Mouse (Mus musculus): ENCODE results near the gene Spsb1. TPM values are rescaled to one million over a fixed set of nuclear protein-coding genes. Genes with fewer than 3 reads are reported as not detected.

Spsb1 gene
- polyA plus RNA-seq (2012; rRNA removed): 7.3 and 14.2 TPM in 2 replicates

GRCm38 (mm10) chr4:149954893-149955439 is at the start of gene Spsb1:
TSS of gene Spsb1 (minus strand) at chr4:149955043.

Other genes with a start within 250 kb of the Spsb1 start
- gene Tmem201, start 217.0 kb downstream of the Spsb1 start, polyA plus RNA-seq (2012; rRNA removed): 46.6 and 58.3 TPM in 2 replicates
- 7.5 and 9.7 TPM in 2 replicates for gene Slc25a33, start 180.8 kb downstream of the Spsb1 start, polyA plus RNA-seq (2012; rRNA removed)
- 3.5 and 7.0 TPM in 2 replicates for gene H6pd, start 54.0 kb upstream of the Spsb1 start, polyA plus RNA-seq (2012; rRNA removed)
- 0.79 and 1.5 TPM in 2 replicates for gene Gpr157, start 132.3 kb upstream of the Spsb1 start, polyA plus RNA-seq (2012; rRNA removed)
- 0.85 and 1.2 TPM in 2 replicates for gene Slc2a5, start 164.2 kb upstream of the Spsb1 start, polyA plus RNA-seq (2012; rRNA removed)
- 0.05 TPM in 1 of 2 replicates, not detected in the other for gene Slc2a7, start 193.9 kb upstream of the Spsb1 start, polyA plus RNA-seq (2012; rRNA removed)
- 0.14 and 0.22 TPM in 2 replicates for gene Car6, start 246.3 kb upstream of the Spsb1 start, polyA plus RNA-seq (2012; rRNA removed)

Measured in central nervous system, embryonic 11.5 days (tissue).